Mouse (Mus musculus) small intestine, adult 2 months (tissue): ENCODE measurements around the gene Platr17.

Experiments used
- CTCF ChIP-seq: fragments of 200-500 bp; IDR thresholded peaks from 2 replicates; pipeline ENCODE4 v1.5.1; 2012; ENCODE audit warnings: low read depth, mild to moderate bottlenecking, control low read depth, inconsistent platforms, low read length, moderate library complexity, mixed read lengths; ENCODE audit not compliant: insufficient replicate concordance, insufficient read length; ENCODE audit errors: extremely low read depth
- POLR2A ChIP-seq: fragments of 200-500 bp; IDR thresholded peaks from 2 replicates; pipeline ENCODE4 v1.6.1; 2012; ENCODE audit warnings: low read depth, mild to moderate bottlenecking, control low read depth, inconsistent platforms, low read length, moderate library complexity

DNA sequence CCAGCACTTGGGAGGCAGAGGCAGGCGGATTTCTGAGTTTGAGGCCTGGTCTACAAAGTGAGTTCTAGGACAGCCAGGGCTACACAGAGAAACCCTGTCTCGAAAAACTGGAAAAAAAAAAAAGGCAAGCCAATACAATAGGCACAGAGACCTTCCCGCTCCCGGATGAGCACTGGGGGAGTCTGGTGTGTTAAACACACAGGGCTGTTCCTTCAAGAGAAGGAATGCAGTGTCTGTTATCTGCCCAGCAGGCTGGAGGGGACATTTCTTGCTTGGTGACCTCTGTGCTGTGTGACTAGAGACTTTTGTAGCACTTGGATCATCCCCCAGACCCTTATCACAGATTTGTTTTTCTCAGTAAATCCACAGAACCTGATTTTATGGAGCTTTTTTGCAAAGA, 3.3 kb upstream of the Platr17 start:
- TF ChIP-seq POLR2A (no peak), CTCF (no peak)
